Mouse (Mus musculus) induced T-regulatory cell, adult 2 months (primary cell): ENCODE measurements around the gene Fkbp3.

Source experiments
- DNase-seq: peaks from one replicate; pipeline ENCODE4 v3.0.0-alpha.2; 2012; ENCODE audit warnings: low read depth

The Fkbp3 gene

GRCm38 (mm10) chr12:65035839-65036189 is 38.0 kb downstream of the Fkbp3 start:
- no peak for DNase-seq

- no peak for DNase-seq
These were observed 51.0 kb downstream of the Fkbp3 start for GRCm38 (mm10) chr12:65022842-65023241.
